8 mouse cellular contexts compared by ENCODE assay signal in genomic region chr15:88733041-88733751, GRCm38 (mm10). TPM values are rescaled to one million over a fixed set of nuclear protein-coding genes. Genes with fewer than 3 reads are reported as not detected.
DNase-seq lines count a peak whose midpoint lies in the region; ATAC-seq lines count a peak whose summit lies in the region.

No protein-coding gene starts in this region.

- peak; percentile 86 for DNase-seq in adrenal gland, adult 2 months
- DNase-seq in embryo, embryonic 10.5 days (ENCODE audit: low spot score): peak; percentile 65
- DNase-seq in gastrocnemius, postnatal 36 days: peak; percentile 56 to 66
- peak; percentile 68 for DNase-seq in limb, embryonic 10.5 days (ENCODE audit: low spot score)
- peak; percentile 64 for DNase-seq in midbrain, embryonic 10.5 days (ENCODE audit: low spot score)
- DNase-seq in skeletal muscle tissue, adult 2 months (ENCODE audit: low read depth, low spot score): peak; percentile 38
- peak; percentile 49 for DNase-seq in yolk sac, embryonic 10.5 days (ENCODE audit: low spot score)

- H3K9me3 ChIP-seq in intestine, embryonic 15.5 days: no peaks in the 10 kb centered on the region
- H3K9me3 ChIP-seq in limb, embryonic 10.5 days (replicated peaks): no peaks in the 10 kb centered on the region
- H3K9me3 ChIP-seq in midbrain, embryonic 10.5 days (replicated peaks): no peaks in the 10 kb centered on the region

- peak overlapping the region; percentile 98 for H3K9ac ChIP-seq in intestine, embryonic 15.5 days

- peak; percentile 64 for ATAC-seq in intestine, embryonic 15.5 days

- intact Hi-C loops in gastrocnemius, postnatal 36 days (cut with DNase I): no loop called here

- H3K27ac ChIP-seq in intestine, embryonic 15.5 days: peak overlapping the region; percentile 87
- peak overlapping the region; percentile 98 for H3K27ac ChIP-seq in limb, embryonic 10.5 days
- H3K27ac ChIP-seq in midbrain, embryonic 10.5 days (replicated peaks): peak overlapping the region; percentile 97

- no peaks in the 10 kb centered on the region for H3K27me3 ChIP-seq in intestine, embryonic 15.5 days (replicated peaks)
- no peaks in the 10 kb centered on the region for H3K27me3 ChIP-seq in limb, embryonic 10.5 days (ENCODE audit: low read depth, poor library complexity, severe bottlenecking)
- no peaks in the 10 kb centered on the region for H3K27me3 ChIP-seq in midbrain, embryonic 10.5 days (ENCODE audit: low read depth, poor library complexity, severe bottlenecking)

- H3K36me3 ChIP-seq in intestine, embryonic 15.5 days: peaks cover 20% of the 10 kb centered on the region
- H3K36me3 ChIP-seq in limb, embryonic 10.5 days: peaks cover 39% of the 10 kb centered on the region
- peaks cover 33% of the 10 kb centered on the region for H3K36me3 ChIP-seq in midbrain, embryonic 10.5 days

- WGBS in intestine, embryonic 15.5 days: under 1% methylated on average over 62 of the region's 86 CpGs
- WGBS in limb, embryonic 10.5 days: under 1% methylated on average over 86 of the region's 86 CpGs
- under 1% methylated on average over 64 of the region's 86 CpGs for WGBS in midbrain, embryonic 10.5 days

- H3K4me1 ChIP-seq in intestine, embryonic 15.5 days (replicated peaks): peaks cover 33% of the 10 kb centered on the region
- H3K4me1 ChIP-seq in limb, embryonic 10.5 days: peaks cover 29% of the 10 kb centered on the region
- peaks cover 31% of the 10 kb centered on the region for H3K4me1 ChIP-seq in midbrain, embryonic 10.5 days

- H3K4me3 ChIP-seq in intestine, embryonic 15.5 days (replicated peaks): peak overlapping the region; percentile 98
- H3K4me3 ChIP-seq in limb, embryonic 10.5 days: peak overlapping the region; percentile 99
- H3K4me3 ChIP-seq in midbrain, embryonic 10.5 days: peak overlapping the region; percentile 99

- H3K4me2 ChIP-seq in intestine, embryonic 15.5 days (replicated peaks): peak overlapping the region; percentile 76

RNA-seq across cellular contexts. Expression of gene Brd1, which starts 0.8 kb away (rescaled TPM):
- 10 to 100 TPM; 38.0 to 52.6 TPM for total RNA-seq in adrenal gland, adult 2 months (2021)
- polyA plus RNA-seq in adrenal gland, adult 2 months (2012; rRNA removed): 7.5 and 9.6 TPM in 2 replicates
- 10 to 100 TPM; 21.0 to 22.3 TPM for total RNA-seq in gastrocnemius, postnatal 36 days (2021)
- polyA plus RNA-seq in intestine, embryonic 15.5 days (2015; fragmentation: Nextera tagmentation; extraction: Ambion mirVana): 17.1 and 17.2 TPM in 2 replicates
- polyA plus RNA-seq in limb, embryonic 10.5 days (2016; fragmentation: Nextera tagmentation; extraction: Ambion mirVana): 23.9 and 26.5 TPM in 2 replicates
- 19.6 and 19.9 TPM in 2 replicates for polyA plus RNA-seq in midbrain, embryonic 10.5 days (2016; fragmentation: Nextera tagmentation; extraction: Ambion mirVana)

RNA-seq across cellular contexts. Expression of gene Zbed4, which starts 18.3 kb away (rescaled TPM):
- 10 to 100 TPM in 1 of 2 experiments, 1 to 10 TPM in 1; 7.5 to 13.2 TPM for total RNA-seq in adrenal gland, adult 2 months (2021)
- polyA plus RNA-seq in adrenal gland, adult 2 months (2012; rRNA removed): 1.7 and 2.0 TPM in 2 replicates
- total RNA-seq in gastrocnemius, postnatal 36 days (2021): 10 to 100 TPM; 10.7 to 11.1 TPM
- polyA plus RNA-seq in intestine, embryonic 15.5 days (2015; fragmentation: Nextera tagmentation; extraction: Ambion mirVana): 14.0 and 14.7 TPM in 2 replicates
- polyA plus RNA-seq in limb, embryonic 10.5 days (2016; fragmentation: Nextera tagmentation; extraction: Ambion mirVana): 32.9 and 35.3 TPM in 2 replicates
- polyA plus RNA-seq in midbrain, embryonic 10.5 days (2016; fragmentation: Nextera tagmentation; extraction: Ambion mirVana): 37.4 and 41.3 TPM in 2 replicates

Comparison
In these comparisons a context has a peak if more than half of its experiments do, and no peak if none do; other contexts are left out.
1. Peak in every context shown above with its lines: DNase-seq, ATAC-seq, H3K4me3 ChIP-seq and H3K27ac ChIP-seq.